Mouse (Mus musculus) layer of hippocampus, adult 8-10 months (tissue): ENCODE data around the gene Pikfyve. TPM values are rescaled to one million over a fixed set of nuclear protein-coding genes. Genes with fewer than 3 reads are reported as not detected.
"Not testable (repeated sequence)": the region's sequence is repeated elsewhere in the genome, so short reads cannot be mapped to it uniquely, and the experiment has no call there.

ENCODE experiments used
- DNase-seq, 2 experiments: peaks; one replicate each; pipeline ENCODE4 v3.0.0; 2022; ENCODE audit warnings: low spot score in 2 of 2
- total RNA-seq, 4 experiments: library from RNA; stranded (reverse); gene quantifications; 2 replicates each; pipeline ENCODE4 v1.2.4; 2022

Pikfyve gene
- total RNA-seq, 4 experiments from 2014 or later = 44.0 to 49.6 (median 48.1) TPM

DNA sequence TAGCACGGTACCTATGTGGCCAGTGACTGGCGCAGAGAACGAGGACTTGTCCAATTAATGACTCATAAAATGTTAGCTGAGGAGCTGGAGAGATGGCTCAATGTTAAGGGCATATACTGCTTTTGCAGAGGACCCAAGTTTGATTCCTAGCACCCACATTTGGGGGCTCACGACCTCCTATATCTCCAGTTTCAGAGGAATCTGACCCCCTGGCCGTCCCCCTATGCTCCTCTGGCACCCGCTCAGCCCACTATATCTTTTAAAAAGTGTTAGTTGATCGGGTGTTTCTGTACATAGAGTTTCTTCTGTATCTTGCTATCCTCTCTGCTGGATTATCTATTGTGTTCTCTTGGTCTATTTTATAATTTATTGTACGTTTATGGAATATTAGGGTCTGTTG is 1.5 kb upstream of the Pikfyve start:
- no peak for DNase-seq

DNA sequence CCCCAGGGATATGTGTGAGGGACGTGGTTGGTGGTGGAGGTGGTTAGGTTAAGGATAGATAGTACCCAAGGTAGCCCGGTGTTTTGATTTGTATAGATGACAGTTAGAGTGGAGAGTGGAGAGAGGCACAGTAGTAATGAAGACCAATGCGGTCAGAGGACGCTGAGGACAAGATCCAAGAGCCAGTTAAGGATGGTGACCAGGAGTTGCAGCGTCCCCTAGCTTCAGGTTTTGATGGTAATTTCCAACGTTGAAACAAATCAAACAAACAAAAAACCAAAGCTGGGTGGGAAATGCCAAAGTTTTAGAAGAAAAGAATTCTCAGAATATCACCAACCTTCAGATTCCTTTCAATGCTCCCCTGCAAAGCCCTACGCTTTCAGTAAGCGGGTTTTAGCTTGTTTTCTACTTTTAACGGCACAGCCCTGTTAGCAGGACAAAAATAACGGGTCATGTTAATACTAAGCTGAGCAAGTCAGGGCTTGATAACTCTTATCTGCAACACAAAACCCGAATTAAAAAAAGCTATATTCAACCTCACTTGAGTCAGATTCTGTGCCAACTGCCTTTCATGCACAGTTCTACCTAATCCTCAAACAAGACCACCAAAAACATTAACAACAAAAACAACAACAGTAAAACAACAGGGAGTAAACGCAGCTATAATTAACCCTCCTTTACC is 818 bp upstream of the Pikfyve start:
- DNase-seq = no peak

- DNase-seq = no peak
Measured at GRCm38 (mm10) chr1:65187074-65187430, 569 bp downstream of the Pikfyve start.

- DNase-seq = no peak
Measured at GRCm38 (mm10) chr1:65190172-65190571, 3.7 kb downstream of the Pikfyve start.

GRCm38 (mm10) chr1:65193226-65193625 is 6.7 kb downstream of the Pikfyve start:
- no peak for DNase-seq

DNA sequence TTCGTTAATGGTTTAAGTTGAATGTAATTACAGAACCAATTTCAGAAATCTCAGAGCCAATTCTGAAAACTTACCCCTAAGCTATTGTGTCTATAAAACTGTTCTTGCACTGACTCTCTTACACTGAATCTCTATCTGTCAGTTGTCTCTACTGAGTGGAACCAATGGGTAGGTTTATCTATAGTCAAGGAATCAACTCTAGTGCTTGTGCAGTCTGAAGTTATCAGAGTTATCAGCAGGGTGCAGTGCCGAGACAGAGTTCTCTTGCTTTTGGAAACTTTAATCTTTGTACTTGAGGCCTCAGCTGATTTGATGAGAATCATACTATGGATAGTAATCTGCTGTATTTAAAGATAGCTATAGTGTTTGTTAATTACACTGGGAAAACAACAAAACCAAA is 11.9 kb downstream of the Pikfyve start:
- DNase-seq = no peak

DNA sequence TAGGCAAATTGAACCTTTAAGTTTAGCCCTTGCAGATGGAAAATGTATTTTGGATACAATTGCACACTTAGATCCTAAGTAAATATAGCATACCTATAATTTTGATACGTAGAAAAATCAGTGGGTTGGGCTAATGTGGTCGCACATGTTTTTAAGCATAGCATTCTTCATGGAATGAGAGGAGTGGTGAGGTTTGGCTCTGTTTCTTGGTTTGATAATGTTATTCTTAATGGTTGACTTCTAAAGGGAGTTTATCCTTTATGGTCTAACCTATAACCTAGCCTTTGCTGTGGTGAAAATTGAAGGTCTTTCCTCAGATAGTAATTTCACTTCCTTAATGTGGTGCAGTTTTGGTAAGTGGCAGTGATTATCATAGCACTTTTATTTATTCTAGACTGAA is 12.4 kb downstream of the Pikfyve start:
- DNase-seq = no peak

DNA sequence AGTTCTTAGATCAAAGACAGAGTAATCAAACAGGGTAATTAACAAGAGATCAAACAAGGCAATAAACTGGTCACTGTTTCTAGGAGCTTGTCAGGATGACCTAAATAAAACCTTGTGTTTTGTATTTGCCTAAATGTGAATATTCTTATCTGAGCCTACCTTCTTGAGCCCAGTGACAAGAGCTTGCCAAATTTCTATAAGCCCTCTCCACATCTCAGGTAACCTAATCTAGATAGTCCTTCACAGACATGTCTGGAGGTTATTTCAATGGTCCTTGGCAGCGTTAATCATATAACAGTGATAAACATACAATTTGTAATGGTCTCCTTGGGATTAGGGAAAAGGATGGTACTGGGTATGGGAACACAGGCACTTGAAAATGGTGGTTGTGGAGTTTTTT is 17.8 kb downstream of the Pikfyve start:
- no peak for DNase-seq

DNA sequence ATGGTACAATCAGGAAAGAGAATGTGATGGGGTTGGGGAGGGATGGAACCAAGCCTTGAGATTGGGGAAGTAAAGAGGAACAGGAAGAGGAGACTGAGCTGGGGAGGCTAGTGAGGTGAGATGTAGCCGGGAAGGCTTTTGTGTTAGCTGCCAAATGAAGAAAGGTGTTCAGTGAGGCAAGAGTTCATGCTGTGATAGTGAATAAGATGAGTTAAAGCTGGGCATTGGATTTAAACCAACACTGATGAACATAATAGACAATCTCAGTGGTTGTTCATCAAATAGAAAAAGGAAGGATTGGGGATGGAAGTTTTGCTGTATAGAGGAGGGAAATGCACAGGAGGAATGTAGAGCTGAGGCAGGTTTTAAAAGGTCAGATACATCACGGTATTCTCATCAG is 26.7 kb downstream of the Pikfyve start:
- DNase-seq = no peak

DNA sequence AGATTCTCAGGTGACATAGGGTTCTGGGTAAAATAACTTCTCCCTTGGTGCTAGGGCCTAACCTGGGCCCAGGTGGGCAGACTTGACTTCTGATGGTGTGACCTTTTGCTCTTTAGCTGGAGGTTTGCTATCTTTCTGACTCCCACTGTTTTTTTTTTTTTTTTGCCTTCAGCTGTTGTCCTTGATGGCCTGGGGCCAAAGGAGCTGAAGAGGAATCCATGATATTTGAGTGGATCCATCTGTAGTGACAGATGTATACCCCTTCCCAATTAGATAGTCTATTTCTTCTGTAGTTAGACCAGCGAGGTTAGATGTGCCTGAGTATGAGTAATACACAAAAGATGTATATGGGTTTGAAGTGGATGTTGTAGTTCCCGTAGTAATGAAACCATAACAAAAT is 31.1 kb downstream of the Pikfyve start:
- DNase-seq = no peak

- no peak for DNase-seq
Measured at GRCm38 (mm10) chr1:65217972-65218371, 31.5 kb downstream of the Pikfyve start.

DNA sequence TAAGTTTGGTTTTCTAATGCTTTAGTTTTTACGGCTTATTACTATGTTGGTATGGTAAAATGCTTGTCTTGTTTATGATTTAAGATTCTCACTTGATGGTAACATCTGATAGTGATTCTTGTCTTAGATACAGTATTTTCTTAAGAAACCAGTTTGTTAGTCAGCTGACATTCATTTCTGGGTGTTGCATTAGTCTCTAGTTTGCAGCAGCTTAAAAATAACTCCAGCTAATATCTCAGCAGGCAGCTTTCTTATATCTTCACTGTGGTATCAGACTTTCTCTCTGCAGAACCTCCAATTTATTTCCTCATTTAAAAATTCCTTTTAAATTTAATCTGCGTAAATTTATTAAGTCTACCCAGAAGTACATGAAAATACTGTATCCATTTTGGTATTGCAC is 37.2 kb downstream of the Pikfyve start:
- no peak for DNase-seq

DNA sequence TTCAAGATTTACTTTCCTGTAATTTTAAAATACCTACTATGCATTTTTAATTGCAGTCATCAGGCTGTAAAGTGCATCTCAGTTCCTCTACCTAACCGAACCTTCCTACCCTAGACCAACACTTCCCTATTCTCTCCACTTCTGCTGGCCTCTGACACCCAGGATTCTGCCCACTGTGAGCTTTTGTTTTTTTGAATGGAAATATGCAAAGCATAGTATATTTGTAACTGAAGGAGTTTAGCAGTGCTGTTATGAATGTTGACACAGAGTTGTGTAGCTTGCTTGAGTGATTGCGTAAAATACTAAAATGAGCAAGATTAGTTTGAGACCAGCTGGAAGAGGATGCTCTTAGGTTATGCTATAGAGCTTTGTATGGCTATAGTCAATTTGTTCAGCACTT is 41.2 kb downstream of the Pikfyve start:
- DNase-seq = no peak

- not testable (repeated sequence) for DNase-seq
Measured at GRCm38 (mm10) chr1:65229768-65230167, 43.3 kb downstream of the Pikfyve start.

DNA sequence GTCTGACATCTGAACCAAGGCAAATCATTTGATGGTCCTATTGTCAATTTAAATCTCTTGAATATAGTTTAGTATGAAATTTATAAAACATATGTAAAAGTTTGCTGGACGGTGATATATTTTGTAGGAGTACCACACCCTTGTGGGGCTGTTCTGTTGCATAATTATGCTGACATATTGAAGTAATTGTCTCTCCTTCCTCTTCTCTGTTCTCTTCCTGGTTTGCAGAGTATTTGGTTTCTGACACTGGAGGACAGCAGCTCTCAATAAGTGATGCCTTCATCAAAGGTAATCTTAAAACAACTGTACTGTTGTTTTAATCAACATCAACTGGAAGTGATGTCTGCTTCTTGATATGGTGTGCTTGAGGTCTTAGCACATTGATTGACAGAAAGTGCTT is 44.1 kb downstream of the Pikfyve start:
- DNase-seq = no peak

GRCm38 (mm10) chr1:65237712-65238111 is 51.2 kb downstream of the Pikfyve start:
- no peak for DNase-seq

DNA sequence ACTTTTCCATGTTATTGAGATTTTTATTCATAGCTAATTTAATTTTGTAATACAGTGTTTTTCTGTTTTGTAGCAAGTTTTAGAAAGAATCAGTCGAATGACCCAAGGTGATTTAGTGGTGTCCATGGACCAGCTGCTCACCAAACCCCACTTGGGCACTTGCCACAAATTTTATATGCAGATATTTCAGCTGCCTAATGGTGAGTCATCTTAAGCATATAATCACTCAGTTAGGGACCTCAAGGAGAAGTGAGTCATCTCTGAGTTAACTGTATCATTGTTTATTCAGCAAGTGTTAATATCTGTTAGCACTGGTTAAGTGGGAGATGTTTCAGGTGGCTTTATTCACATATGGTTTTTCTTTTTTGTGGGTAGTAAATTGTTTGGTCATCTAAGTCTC is 59.2 kb downstream of the Pikfyve start:
- DNase-seq = no peak

DNA sequence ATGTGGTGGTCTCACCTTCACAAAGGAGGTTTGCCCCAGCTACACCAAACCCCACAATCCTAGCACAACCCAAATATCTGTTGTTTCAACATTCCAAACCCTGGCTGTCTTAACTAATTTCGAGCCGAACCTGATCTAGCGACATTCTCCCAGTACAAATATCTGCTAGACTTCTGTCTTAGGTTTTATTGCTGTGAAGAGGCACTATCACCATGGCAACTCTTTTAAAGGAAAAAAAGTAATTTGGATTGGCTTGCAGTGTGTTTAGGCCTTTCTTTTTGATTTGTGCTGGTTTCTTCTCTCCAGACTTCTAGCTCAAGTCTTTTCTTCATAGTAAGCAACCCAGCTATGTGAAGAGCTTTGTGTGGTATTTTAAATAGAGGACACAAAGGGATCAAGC is 94.0 kb downstream of the Pikfyve start:
- no peak for DNase-seq

DNA sequence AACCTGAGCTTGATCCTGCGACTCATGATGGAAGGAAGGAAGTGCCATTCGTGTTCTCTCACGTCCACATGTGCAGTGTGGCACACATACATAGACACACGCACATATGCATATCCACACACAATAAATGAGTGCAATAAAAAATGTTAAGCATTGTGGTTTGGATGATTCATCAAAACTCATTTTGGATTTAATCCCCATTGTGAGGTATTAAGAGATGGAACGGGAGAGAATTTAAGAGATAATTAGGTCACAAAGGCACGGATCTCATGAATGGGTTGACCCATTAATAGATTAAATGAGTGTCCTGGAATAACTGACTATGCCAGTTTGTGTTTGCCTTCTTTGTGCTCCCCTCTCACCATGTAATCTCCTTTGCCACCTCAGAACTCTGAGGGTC is 95.3 kb downstream of the Pikfyve start, which contains the start of gene Pth2r:
Pth2r (plus strand) TSS at position 301 of the 400 bp plus-strand sequence.
- no peak for DNase-seq

DNA sequence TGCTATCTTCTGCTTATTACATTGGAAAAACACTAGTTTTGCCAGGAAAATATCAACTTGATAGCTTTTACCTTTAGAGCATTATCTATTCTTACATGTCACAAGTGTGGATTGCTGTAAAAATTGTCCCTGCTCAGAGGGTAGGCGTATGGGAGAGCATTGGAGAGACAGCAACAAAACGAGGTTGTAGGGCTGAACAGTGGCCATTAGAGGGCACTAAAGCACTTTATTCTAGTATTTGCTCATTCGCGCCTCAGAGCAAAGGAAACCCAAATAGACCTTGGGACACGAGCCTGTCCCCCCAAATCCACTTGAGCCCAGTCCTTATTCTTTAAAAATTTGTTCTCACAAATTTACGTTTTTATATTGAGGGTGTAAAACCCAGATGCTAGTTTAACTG is 96.3 kb downstream of the Pikfyve start:
- DNase-seq = peak; percentile 19 to 43

DNA sequence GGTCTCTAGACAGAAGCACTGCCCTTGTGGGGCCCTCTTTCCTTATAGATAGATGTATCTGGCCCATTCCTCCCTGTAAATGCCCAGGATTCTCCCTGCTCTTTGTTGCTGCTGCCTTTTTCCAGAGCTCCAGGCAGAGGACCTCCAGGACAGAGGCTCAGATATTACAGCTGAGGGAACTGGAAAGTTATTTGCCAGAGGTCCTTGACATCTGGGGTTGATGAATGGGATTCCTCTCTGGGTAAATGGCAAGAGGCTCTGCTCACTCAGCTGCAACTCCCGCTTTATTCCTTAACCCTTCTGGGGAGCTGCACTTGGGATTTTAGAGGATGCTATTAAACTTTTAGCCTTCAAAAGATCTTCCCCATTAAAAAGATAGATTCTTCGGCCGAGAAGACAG is 122.0 kb downstream of the Pikfyve start:
- DNase-seq = no peak

DNA sequence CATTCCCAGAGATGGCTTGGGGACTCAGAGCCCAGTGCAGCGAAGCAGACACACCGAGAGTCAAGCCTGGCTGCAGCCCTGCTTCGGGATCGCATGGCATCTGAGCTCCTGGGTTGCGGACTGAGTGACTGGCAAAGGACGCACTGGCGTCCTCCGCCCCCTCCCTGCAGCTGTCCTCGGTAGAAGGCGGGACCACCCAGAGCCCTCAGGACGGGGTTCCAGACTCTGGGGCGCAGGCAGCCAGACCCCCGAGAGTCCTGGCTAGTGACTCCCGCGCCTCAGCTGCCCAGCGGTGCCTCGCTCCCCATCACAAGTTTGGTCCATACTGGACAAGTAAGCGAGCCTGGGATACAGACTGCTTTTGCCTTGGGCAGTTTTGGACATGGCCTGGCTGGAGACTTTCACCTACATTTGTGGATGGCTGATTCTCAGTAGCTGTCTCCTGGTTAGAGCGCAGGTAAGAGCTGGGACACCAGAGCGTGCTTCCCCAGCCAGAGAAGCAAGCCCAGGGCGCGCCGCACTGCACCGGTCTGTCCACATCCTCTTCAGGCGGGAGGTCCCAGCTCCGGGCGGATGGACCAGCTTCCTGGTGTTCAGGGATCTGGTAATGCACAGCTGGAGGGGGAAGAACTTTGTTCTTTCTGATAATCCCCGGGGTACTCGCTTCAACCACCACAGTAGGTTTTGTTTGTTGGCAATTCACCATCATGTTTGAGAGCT is 124.9 kb downstream of the Pikfyve start:
- no peak for DNase-seq

DNA sequence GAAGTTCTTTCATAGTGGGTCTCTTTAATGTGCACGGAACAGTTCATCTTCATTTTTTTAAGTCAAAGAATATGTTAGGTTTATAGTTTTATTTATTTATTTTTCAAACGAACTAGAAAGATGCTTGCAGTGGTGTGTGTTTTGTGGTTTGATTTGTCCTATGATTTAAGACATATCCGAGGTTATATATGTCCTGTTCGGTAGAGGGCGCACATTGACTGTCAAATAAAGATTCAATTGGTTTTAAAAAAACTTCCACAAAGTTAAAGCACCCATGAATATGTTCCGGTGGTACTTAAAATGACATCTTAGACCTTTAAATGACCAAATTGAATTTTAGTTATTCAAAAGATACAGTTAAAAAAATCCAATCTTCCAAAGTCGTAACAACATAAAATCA is 125.6 kb downstream of the Pikfyve start:
- peak in 1 of 2 experiments; percentile 20 for DNase-seq
